Mouse (Mus musculus) olfactory bulb, adult 2 months (tissue): ENCODE data around the gene Haghl.

ENCODE experiments used
- CTCF ChIP-seq: fragments of 200-500 bp; IDR thresholded peaks from 2 replicates; pipeline ENCODE4 v1.5.1; 2012; ENCODE audit warnings: low read depth, mild to moderate bottlenecking, low read length, moderate library complexity; ENCODE audit not compliant: insufficient read depth
- POLR2A ChIP-seq: fragments of 200-500 bp; IDR thresholded peaks from 2 replicates; pipeline ENCODE4 v1.6.1; 2012; ENCODE audit warnings: mild to moderate bottlenecking, low read depth, low read length, moderate library complexity; ENCODE audit not compliant: insufficient read depth

GRCm38 (mm10) chr17:25828712-25829557 is 43.5 kb upstream of the Haghl start, which contains the start of gene Jmjd8:
- TF ChIP-seq CTCF (no peak), POLR2A (peak; percentile 79)
